Mouse (Mus musculus): ENCODE results near the gene Lzts3. TPM values are rescaled to one million over a fixed set of nuclear protein-coding genes. Genes with fewer than 3 reads are reported as not detected.
"Not testable (repeated sequence)": the region's sequence is repeated elsewhere in the genome, so short reads cannot be mapped to it uniquely, and the experiment has no call there.

Lzts3 gene
- polyA plus RNA-seq, 1 experiment = 4.7 TPM

- no peak overlapping the region for H3K4me3 ChIP-seq (ENCODE audit: insufficient read depth, poor library complexity, severe bottlenecking)
- H3K36me3 ChIP-seq (ENCODE audit: control insufficient read depth, insufficient read depth) = peaks cover 79% of the 10 kb centered on the region
- H3K79me2 ChIP-seq (ENCODE audit: control insufficient read depth, insufficient read depth) = no peaks in the 10 kb centered on the region
- TF ChIP-seq USF1 (IDR thresholded peaks at IDR 0.05; ENCODE audit: low read depth) (no peak), FOSL1 (IDR thresholded peaks at IDR 0.05; ENCODE audit: insufficient read depth, low read length, poor library complexity, severe bottlenecking) (no peak), CTCF (IDR thresholded peaks at IDR 0.05; ENCODE audit: control insufficient read depth, insufficient read depth, insufficient read length) (no peak), MAX (IDR thresholded peaks at IDR 0.05) (no peak), CEBPB (IDR thresholded peaks at IDR 0.05; ENCODE audit: low read depth) (no peak), MYOG (IDR thresholded peaks at IDR 0.05; ENCODE audit: control insufficient read depth, extremely low read depth, insufficient read length) (no peak), MYOD1 (IDR thresholded peaks at IDR 0.05; ENCODE audit: control insufficient read depth, insufficient read length, low read depth) (no peak)
- no peaks in the 10 kb centered on the region for H3K79me3 ChIP-seq (ENCODE audit: low read depth)
- H3ac ChIP-seq (ENCODE audit: control insufficient read depth, insufficient read length, low read depth) = no peak overlapping the region
- H3K27me3 ChIP-seq (ENCODE audit: control insufficient read depth, insufficient read depth, insufficient read length) = no peaks in the 10 kb centered on the region
Observed at GRCm38 (mm10) chr2:130656536-130656935, 13.9 kb upstream of the Lzts3 start.

GRCm38 (mm10) chr2:130655660-130656339 lies 13.2 kb upstream of the Lzts3 start:
- Histone ChIP-seq H3K79me2 (ENCODE audit: control insufficient read depth, insufficient read depth) (no peaks in the 10 kb centered on the region), H3K27me3 (ENCODE audit: control insufficient read depth, insufficient read depth, insufficient read length) (no peaks in the 10 kb centered on the region), H3ac (ENCODE audit: control insufficient read depth, insufficient read length, low read depth) (no peak overlapping the region), H3K4me3 (ENCODE audit: insufficient read depth, poor library complexity, severe bottlenecking) (no peak overlapping the region), H3K36me3 (ENCODE audit: control insufficient read depth, insufficient read depth) (peaks cover 72% of the 10 kb centered on the region), H3K79me3 (ENCODE audit: low read depth) (no peaks in the 10 kb centered on the region)
- no peak for TF ChIP-seq CEBPB (IDR thresholded peaks at IDR 0.05; ENCODE audit: low read depth)
- TF ChIP-seq MAX (IDR thresholded peaks at IDR 0.05) = no peak
- no peak for TF ChIP-seq MYOD1 (IDR thresholded peaks at IDR 0.05; ENCODE audit: control insufficient read depth, insufficient read length, low read depth)
- no peak for TF ChIP-seq CTCF (IDR thresholded peaks at IDR 0.05; ENCODE audit: control insufficient read depth, insufficient read depth, insufficient read length)
- TF ChIP-seq USF1 (IDR thresholded peaks at IDR 0.05; ENCODE audit: low read depth) = no peak
- no peak for TF ChIP-seq MYOG (IDR thresholded peaks at IDR 0.05; ENCODE audit: control insufficient read depth, extremely low read depth, insufficient read length)
- TF ChIP-seq FOSL1 (IDR thresholded peaks at IDR 0.05; ENCODE audit: insufficient read depth, low read length, poor library complexity, severe bottlenecking) = no peak

GRCm38 (mm10) chr2:130653760-130654159 lies 11.2 kb upstream of the Lzts3 start:
- Histone ChIP-seq H3K79me3 (ENCODE audit: low read depth) (no peaks in the 10 kb centered on the region), H3K79me2 (ENCODE audit: control insufficient read depth, insufficient read depth) (no peaks in the 10 kb centered on the region), H3K4me3 (ENCODE audit: insufficient read depth, poor library complexity, severe bottlenecking) (no peak overlapping the region), H3K36me3 (ENCODE audit: control insufficient read depth, insufficient read depth) (peaks cover 58% of the 10 kb centered on the region), H3ac (ENCODE audit: control insufficient read depth, insufficient read length, low read depth) (no peak overlapping the region), H3K27me3 (ENCODE audit: control insufficient read depth, insufficient read depth, insufficient read length) (no peaks in the 10 kb centered on the region)
- TF ChIP-seq CTCF (IDR thresholded peaks at IDR 0.05; ENCODE audit: control insufficient read depth, insufficient read depth, insufficient read length) (no peak), MYOG (IDR thresholded peaks at IDR 0.05; ENCODE audit: control insufficient read depth, extremely low read depth, insufficient read length) (no peak), CEBPB (IDR thresholded peaks at IDR 0.05; ENCODE audit: low read depth) (no peak), MAX (IDR thresholded peaks at IDR 0.05) (no peak), MYOD1 (IDR thresholded peaks at IDR 0.05; ENCODE audit: control insufficient read depth, insufficient read length, low read depth) (no peak), FOSL1 (IDR thresholded peaks at IDR 0.05; ENCODE audit: insufficient read depth, low read length, poor library complexity, severe bottlenecking) (no peak), USF1 (IDR thresholded peaks at IDR 0.05; ENCODE audit: low read depth) (no peak)

DNA sequence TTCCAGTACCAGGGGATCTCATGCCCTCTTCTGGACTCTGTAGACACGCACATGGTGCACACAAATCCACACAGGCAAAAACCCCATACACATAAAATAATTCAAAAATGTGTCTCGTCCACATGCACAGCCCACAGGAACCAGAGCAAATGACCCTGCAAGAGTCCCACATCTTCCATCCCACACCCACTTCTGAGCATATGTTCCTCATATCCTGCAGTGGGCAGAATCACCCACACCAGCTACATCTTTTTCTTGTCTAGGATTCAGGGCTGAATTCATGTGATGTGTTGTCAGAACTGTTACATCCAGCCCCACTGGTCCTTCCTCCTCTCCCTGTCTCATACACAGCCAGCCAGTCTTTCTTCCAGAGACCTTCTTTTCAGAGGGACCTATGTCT lies 10.7 kb upstream of the Lzts3 start:
- no peaks in the 10 kb centered on the region for H3K79me3 ChIP-seq (ENCODE audit: low read depth)
- no peak overlapping the region for H3K4me3 ChIP-seq (ENCODE audit: insufficient read depth, poor library complexity, severe bottlenecking)
- no peak overlapping the region for H3ac ChIP-seq (ENCODE audit: control insufficient read depth, insufficient read length, low read depth)
- peaks cover 53% of the 10 kb centered on the region for H3K36me3 ChIP-seq (ENCODE audit: control insufficient read depth, insufficient read depth)
- H3K79me2 ChIP-seq (ENCODE audit: control insufficient read depth, insufficient read depth) = no peaks in the 10 kb centered on the region
- TF ChIP-seq MYOD1 (IDR thresholded peaks at IDR 0.05; ENCODE audit: control insufficient read depth, insufficient read length, low read depth) (no peak), MAX (IDR thresholded peaks at IDR 0.05) (no peak), FOSL1 (IDR thresholded peaks at IDR 0.05; ENCODE audit: insufficient read depth, low read length, poor library complexity, severe bottlenecking) (no peak), USF1 (IDR thresholded peaks at IDR 0.05; ENCODE audit: low read depth) (no peak), MYOG (IDR thresholded peaks at IDR 0.05; ENCODE audit: control insufficient read depth, extremely low read depth, insufficient read length) (no peak), CEBPB (IDR thresholded peaks at IDR 0.05; ENCODE audit: low read depth) (no peak), CTCF (IDR thresholded peaks at IDR 0.05; ENCODE audit: control insufficient read depth, insufficient read depth, insufficient read length) (no peak)
- no peaks in the 10 kb centered on the region for H3K27me3 ChIP-seq (ENCODE audit: control insufficient read depth, insufficient read depth, insufficient read length)

DNA sequence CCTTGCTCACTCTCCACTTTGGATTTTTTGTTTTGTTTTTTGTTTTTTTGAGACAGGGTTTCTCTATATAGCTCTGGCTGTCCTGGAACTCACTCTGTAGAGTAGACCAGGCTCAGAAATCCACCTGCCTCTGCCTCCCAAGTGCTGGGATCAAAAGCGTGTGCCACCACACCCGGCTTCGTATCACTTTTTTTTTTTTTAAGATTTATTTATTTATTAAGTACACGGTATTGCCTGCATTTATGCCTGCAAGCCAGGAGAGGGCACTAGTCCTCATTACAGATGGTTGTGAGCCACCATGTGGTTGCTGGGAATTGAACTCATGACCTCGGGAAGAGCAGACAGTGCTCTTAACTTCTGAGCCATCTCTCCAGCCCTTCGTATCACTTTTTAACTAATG lies 6.4 kb upstream of the Lzts3 start:
- peaks cover 14% of the 10 kb centered on the region for H3K36me3 ChIP-seq (ENCODE audit: control insufficient read depth, insufficient read depth)
- H3K79me2 ChIP-seq (ENCODE audit: control insufficient read depth, insufficient read depth); H3K27me3 ChIP-seq (ENCODE audit: control insufficient read depth, insufficient read depth, insufficient read length): not testable (repeated sequence)

GRCm38 (mm10) chr2:130645198-130645597 lies 2.6 kb upstream of the Lzts3 start:
- Histone ChIP-seq H3K79me2 (ENCODE audit: control insufficient read depth, insufficient read depth) (no peaks in the 10 kb centered on the region), H3K27me3 (ENCODE audit: control insufficient read depth, insufficient read depth, insufficient read length) (no peaks in the 10 kb centered on the region), H3K36me3 (ENCODE audit: control insufficient read depth, insufficient read depth) (no peaks in the 10 kb centered on the region), H3K4me3 (ENCODE audit: insufficient read depth, poor library complexity, severe bottlenecking) (no peak overlapping the region), H3ac (ENCODE audit: control insufficient read depth, insufficient read length, low read depth) (no peak overlapping the region), H3K79me3 (ENCODE audit: low read depth) (no peaks in the 10 kb centered on the region)
- TF ChIP-seq FOSL1 (IDR thresholded peaks at IDR 0.05; ENCODE audit: insufficient read depth, low read length, poor library complexity, severe bottlenecking) (no peak), MYOG (IDR thresholded peaks at IDR 0.05; ENCODE audit: control insufficient read depth, extremely low read depth, insufficient read length) (no peak), CEBPB (IDR thresholded peaks at IDR 0.05; ENCODE audit: low read depth) (no peak), MYOD1 (IDR thresholded peaks at IDR 0.05; ENCODE audit: control insufficient read depth, insufficient read length, low read depth) (no peak), CTCF (IDR thresholded peaks at IDR 0.05; ENCODE audit: control insufficient read depth, insufficient read depth, insufficient read length) (no peak), MAX (IDR thresholded peaks at IDR 0.05) (no peak), USF1 (IDR thresholded peaks at IDR 0.05; ENCODE audit: low read depth) (no peak)

More for the DNA sequence above, 6.4 kb upstream of the Lzts3 start:
- H3K4me3 ChIP-seq (ENCODE audit: insufficient read depth, poor library complexity, severe bottlenecking); H3K79me3 ChIP-seq (ENCODE audit: low read depth); H3ac ChIP-seq (ENCODE audit: control insufficient read depth, insufficient read length, low read depth): not testable (repeated sequence)

All from C2C12 (cell line).